Mouse (Mus musculus) midbrain, embryonic 14.5 days (tissue): ENCODE data around the gene Rnft2. TPM values are rescaled to one million over a fixed set of nuclear protein-coding genes. Genes with fewer than 3 reads are reported as not detected.

ENCODE experiments used
- ATAC-seq: fragments of 200-750 bp; cut with Nextera tagmentation; 2 replicates; pipeline ENCODE4 v1.8.0; 2017; ENCODE audit warnings: moderate number of reproducible peaks, moderate library complexity; ENCODE audit not compliant: low FRiP score, low TSS enrichment
- DNase-seq: peaks from one replicate; pipeline ENCODE4 v3.0.0-alpha.2; 2015
- H3K27ac ChIP-seq: fragments of 300-500 bp; sonication (generic); replicated peaks from 2 replicates; pipeline ENCODE4 v1.5.1; 2014; ENCODE audit warnings: mild to moderate bottlenecking, low read depth, low read length, moderate library complexity
- H3K27me3 ChIP-seq: fragments of 300-500 bp; sonication (generic); 2 replicates; pipeline ENCODE4 v1.6.1; 2014; ENCODE audit warnings: low read length, control low read depth, mixed read lengths; ENCODE audit not compliant: control insufficient read depth, insufficient read depth
- H3K36me3 ChIP-seq: fragments of 300-500 bp; sonication (generic); 2 replicates; pipeline ENCODE4 v1.6.1; 2014; ENCODE audit warnings: low read length, control low read depth; ENCODE audit not compliant: control insufficient read depth, insufficient read depth
- H3K4me1 ChIP-seq: fragments of 300-500 bp; sonication (generic); 2 replicates; pipeline ENCODE4 v1.6.1; 2014; ENCODE audit warnings: mild to moderate bottlenecking, antibody characterized with exemption, low read length, control low read depth; ENCODE audit not compliant: control insufficient read depth, insufficient read depth
- H3K4me2 ChIP-seq: fragments of 300-500 bp; sonication (generic); 2 replicates; pipeline ENCODE4 v1.6.1; 2014; ENCODE audit warnings: mild to moderate bottlenecking, low read length, moderate library complexity
- H3K4me3 ChIP-seq: fragments of 300-500 bp; sonication (generic); replicated peaks from 2 replicates; pipeline ENCODE4 v1.5.1; 2014; ENCODE audit warnings: low read depth, low read length
- H3K9ac ChIP-seq: fragments of 300-500 bp; sonication (generic); replicated peaks from 2 replicates; pipeline ENCODE4 v1.6.1; 2014; ENCODE audit warnings: mild to moderate bottlenecking, low read length, moderate library complexity
- H3K9me3 ChIP-seq: fragments of 300-500 bp; sonication (generic); 2 replicates; pipeline ENCODE4 v1.6.1; 2016; ENCODE audit warnings: low read length, control low read depth, mixed read lengths; ENCODE audit not compliant: control insufficient read depth
- WGBS: fragments of 180-500 bp; shearing (Covaris S2); extraction: QIAGEN DNeasy Blood & Tissue Kit; methylation state at CpG from one replicate; pipeline ENCODE4 v1.1.7; 2014; 5-methylcytosine and 5-hydroxymethylcytosine counted together
- polyA plus RNA-seq: library from polyadenylated mRNA; unstranded; fragments of >200 nt; fragmentation: Nextera tagmentation; extraction: Ambion mirVana; gene quantifications from 2 replicates; pipeline ENCODE4 v1.2.1, GENCODE M21; 2014

Rnft2 gene
- polyA plus RNA-seq, 1 experiment from 2014 or later, result 14.8 TPM

- no peak overlapping the region for H3K4me2 ChIP-seq
- no peak overlapping the region for H3K27ac ChIP-seq
These were observed 45.2 kb downstream of the Rnft2 start for GRCm38 (mm10) chr5:118199670-118200069.

DNA sequence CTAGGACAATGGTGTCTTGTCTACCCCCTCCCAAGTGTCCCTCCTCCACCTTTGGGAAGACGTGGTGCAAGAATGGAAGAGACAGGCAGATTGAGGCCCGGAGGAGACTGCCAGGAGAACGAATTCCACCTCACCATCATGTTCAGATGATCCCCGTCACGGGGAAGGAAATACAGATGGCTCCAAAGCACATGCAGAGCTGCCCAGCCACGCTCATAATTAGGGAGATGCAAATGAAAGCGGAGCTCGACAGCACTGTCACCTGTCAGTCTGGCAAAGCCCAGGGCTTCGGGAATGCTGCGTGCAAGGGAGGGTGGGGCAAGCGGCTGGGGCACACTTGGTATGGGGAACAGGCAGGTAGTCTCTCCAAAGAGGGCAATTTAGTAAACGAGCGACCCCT, 47.5 kb downstream of the Rnft2 start:
- Histone ChIP-seq H3K27ac (no peak overlapping the region), H3K36me3 (peaks cover 25% of the 10 kb centered on the region), H3K27me3 (no peaks in the 10 kb centered on the region), H3K9ac (no peak overlapping the region), H3K4me1 (peaks cover 6% of the 10 kb centered on the region; the same call in 1 of the 2 replicates), H3K4me2 (no peak overlapping the region), H3K9me3 (no peaks in the 10 kb centered on the region), H3K4me3 (no peak overlapping the region)
- WGBS, result 75% methylated on average over 13 of the region's 13 CpGs
- DNase-seq, result no peak
- ATAC-seq, result no peak

More at GRCm38 (mm10) chr5:118199670-118200069, 45.2 kb downstream of the Rnft2 start:
- peaks cover 27% of the 10 kb centered on the region for H3K36me3 ChIP-seq
- no peak overlapping the region for H3K9ac ChIP-seq
- DNase-seq (no peak), ATAC-seq (no peak)
- H3K27me3 ChIP-seq, result no peaks in the 10 kb centered on the region
- WGBS, result 69% methylated on average over 5 of the region's 5 CpGs
- no peaks in the 10 kb centered on the region for H3K9me3 ChIP-seq
- H3K4me3 ChIP-seq, result no peak overlapping the region
- H3K4me1 ChIP-seq, result no peaks in the 10 kb centered on the region

DNA sequence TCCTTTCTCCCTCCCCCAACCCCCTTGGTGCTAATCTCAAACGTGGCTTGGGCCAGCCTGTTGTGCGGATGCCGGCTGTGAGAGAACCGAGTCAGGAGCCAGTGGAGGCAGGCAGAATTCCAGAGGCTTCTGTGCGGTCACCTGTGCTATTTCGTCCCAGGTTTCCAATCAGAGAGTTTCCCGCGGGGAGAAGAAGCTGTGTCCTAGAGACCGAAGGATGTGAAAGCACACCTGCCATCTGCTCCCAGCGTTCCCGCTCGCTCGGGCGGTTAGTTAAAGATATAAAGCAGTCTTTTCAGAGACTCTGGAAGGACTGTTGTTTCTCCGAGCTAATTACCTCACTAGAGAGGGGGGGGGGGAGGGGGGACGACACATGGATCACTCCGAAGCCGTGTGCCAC, 52.7 kb downstream of the Rnft2 start:
- H3K9ac ChIP-seq, result no peak overlapping the region
- no peak overlapping the region for H3K4me2 ChIP-seq
- DNase-seq (peak; percentile 49), ATAC-seq (no peak)
- WGBS, result 17% methylated on average over 18 of the region's 18 CpGs
- H3K27me3 ChIP-seq, result no peaks in the 10 kb centered on the region
- H3K4me3 ChIP-seq, result no peak overlapping the region
- H3K27ac ChIP-seq, result no peak overlapping the region; the same call in 1 of the 2 replicates
- no peaks in the 10 kb centered on the region for H3K9me3 ChIP-seq
- peaks cover 3% of the 10 kb centered on the region; the same call in 1 of the 2 replicates for H3K36me3 ChIP-seq
- peaks cover 18% of the 10 kb centered on the region for H3K4me1 ChIP-seq

- H3K36me3 ChIP-seq, result 0 out of 2 replicates have a peak, but pooled peaks cover 3% of the 10 kb centered on the region
- no peak overlapping the region for H3K27ac ChIP-seq
- no peaks in the 10 kb centered on the region for H3K27me3 ChIP-seq
- DNase-seq, result no peak
- no peak overlapping the region for H3K4me2 ChIP-seq
- H3K9ac ChIP-seq, result no peak overlapping the region
- peaks cover 24% of the 10 kb centered on the region for H3K4me1 ChIP-seq
- WGBS, result 92% methylated on average over 9 of the region's 9 CpGs
- no peak for ATAC-seq
- no peaks in the 10 kb centered on the region for H3K9me3 ChIP-seq
- no peak overlapping the region for H3K4me3 ChIP-seq
These were observed 54.4 kb downstream of the Rnft2 start for GRCm38 (mm10) chr5:118190491-118190890.

DNA sequence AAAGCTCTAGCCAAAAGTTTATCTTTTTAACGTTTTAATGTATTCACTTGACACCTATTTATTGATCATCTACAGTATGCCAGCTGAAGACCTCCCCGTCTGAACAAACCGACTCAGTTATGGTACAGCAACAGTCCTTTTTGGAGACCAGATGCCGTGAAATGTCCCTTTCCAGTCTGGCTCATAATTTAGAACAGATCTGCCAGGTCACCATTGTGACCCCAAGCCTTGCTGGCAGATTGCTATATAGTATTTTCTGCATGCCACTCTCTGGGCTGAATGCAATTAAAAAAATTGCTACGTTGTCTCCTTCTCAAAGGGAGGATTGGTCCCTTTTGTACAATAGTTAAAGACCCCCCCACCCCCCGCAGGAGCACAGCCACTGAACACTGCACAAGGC, 56.6 kb downstream of the Rnft2 start:
- WGBS, result 67% methylated on average over 6 of the region's 6 CpGs
- ATAC-seq (no peak), DNase-seq (no peak)
- Histone ChIP-seq H3K9ac (no peak overlapping the region), H3K27me3 (no peaks in the 10 kb centered on the region), H3K9me3 (no peaks in the 10 kb centered on the region), H3K4me3 (no peak overlapping the region), H3K4me2 (no peak overlapping the region), H3K27ac (no peak overlapping the region), H3K4me1 (peaks cover 24% of the 10 kb centered on the region), H3K36me3 (no peaks in the 10 kb centered on the region)

GRCm38 (mm10) chr5:118186903-118187633, 57.8 kb downstream of the Rnft2 start:
- no peaks in the 10 kb centered on the region for H3K36me3 ChIP-seq
- H3K9me3 ChIP-seq, result no peaks in the 10 kb centered on the region
- WGBS, result 30% methylated on average over 9 of the region's 9 CpGs
- H3K4me2 ChIP-seq, result no peak overlapping the region
- peak overlapping the region; percentile 50; the same call in 1 of the 2 replicates for H3K27ac ChIP-seq
- ATAC-seq (peak; percentile 57; the same call in 1 of the 2 replicates), DNase-seq (peak; percentile 60)
- H3K4me1 ChIP-seq, result peaks cover 16% of the 10 kb centered on the region
- H3K27me3 ChIP-seq, result no peaks in the 10 kb centered on the region
- no peak overlapping the region for H3K9ac ChIP-seq
- H3K4me3 ChIP-seq, result no peak overlapping the region

- no peak for ATAC-seq
- Histone ChIP-seq H3K36me3 (no peaks in the 10 kb centered on the region), H3K4me3 (no peak overlapping the region), H3K27me3 (peaks cover 19% of the 10 kb centered on the region), H3K27ac (no peak overlapping the region), H3K4me2 (no peak overlapping the region), H3K9ac (no peak overlapping the region), H3K9me3 (no peaks in the 10 kb centered on the region), H3K4me1 (0 out of 2 replicates have a peak, but pooled peaks cover 4% of the 10 kb centered on the region)
- no peak for DNase-seq
- WGBS, result 72% methylated on average over 7 of the region's 7 CpGs
These were observed 67.3 kb downstream of the Rnft2 start for GRCm38 (mm10) chr5:118177640-118178039.

- no peaks in the 10 kb centered on the region for H3K36me3 ChIP-seq
- H3K4me1 ChIP-seq, result 0 out of 2 replicates have a peak, but pooled peaks cover 7% of the 10 kb centered on the region
- H3K4me2 ChIP-seq, result peak overlapping the region; percentile 46; the same call in 1 of the 2 replicates
- ATAC-seq, result no peak
- H3K9me3 ChIP-seq, result no peaks in the 10 kb centered on the region
- DNase-seq, result no peak
- H3K27me3 ChIP-seq, result peaks cover 42% of the 10 kb centered on the region
- H3K9ac ChIP-seq, result no peak overlapping the region
- 30% methylated on average over 2 of the region's 2 CpGs for WGBS
- H3K27ac ChIP-seq, result no peak overlapping the region
- H3K4me3 ChIP-seq, result no peak overlapping the region
These were observed 69.8 kb downstream of the Rnft2 start for GRCm38 (mm10) chr5:118175137-118175536.
